Mouse (Mus musculus) stomach, embryonic 14.5 days (tissue): ENCODE data around the gene Crcp. TPM values are rescaled to one million over a fixed set of nuclear protein-coding genes. Genes with fewer than 3 reads are reported as not detected.

Experiments
- ATAC-seq: fragments of 200-750 bp; cut with Nextera tagmentation; 2 replicates; pipeline ENCODE4 v1.8.0; 2017; ENCODE audit warnings: low read depth, moderate TSS enrichment; ENCODE audit not compliant: insufficient number of reproducible peaks, insufficient read depth, low FRiP score
- H3K27ac ChIP-seq: fragments of 300-500 bp; sonication (generic); 2 replicates; pipeline ENCODE4 v1.5.1; 2014; ENCODE audit warnings: mild to moderate bottlenecking, low read length, moderate library complexity, mixed read lengths
- H3K27me3 ChIP-seq: fragments of 300-500 bp; sonication (generic); 2 replicates; pipeline ENCODE4 v1.6.1; 2014; ENCODE audit warnings: low read length, control low read depth, mixed read lengths; ENCODE audit not compliant: control insufficient read depth, insufficient read depth
- H3K36me3 ChIP-seq: fragments of 300-500 bp; sonication (generic); 2 replicates; pipeline ENCODE4 v1.6.1; 2014; ENCODE audit warnings: mild to moderate bottlenecking, control low read depth, low read length, moderate library complexity, mixed read lengths; ENCODE audit not compliant: control insufficient read depth, insufficient read depth
- H3K4me1 ChIP-seq: fragments of 300-500 bp; sonication (generic); 2 replicates; pipeline ENCODE4 v1.6.1; 2014; ENCODE audit warnings: low read length, control low read depth, mixed read lengths; ENCODE audit not compliant: control insufficient read depth, insufficient read depth
- H3K4me2 ChIP-seq: fragments of 300-500 bp; sonication (generic); replicated peaks from 2 replicates; pipeline ENCODE4 v1.6.1; 2014; ENCODE audit warnings: low read depth, low read length, control low read depth
- H3K4me3 ChIP-seq: fragments of 300-500 bp; sonication (generic); 2 replicates; pipeline ENCODE4 v1.5.1; 2014; ENCODE audit warnings: low read depth, low read length, control low read depth
- H3K9ac ChIP-seq: fragments of 300-500 bp; sonication (generic); replicated peaks from 2 replicates; pipeline ENCODE4 v1.6.1; 2014; ENCODE audit warnings: low read depth, mild to moderate bottlenecking, control low read depth, low read length, moderate library complexity, mixed read lengths
- H3K9me3 ChIP-seq: fragments of 300-500 bp; sonication (generic); 2 replicates; pipeline ENCODE4 v1.6.1; 2016; ENCODE audit warnings: low read depth, low read length, control low read depth; ENCODE audit not compliant: control insufficient read depth
- WGBS: fragments of 180-500 bp; shearing (Covaris S2); extraction: QIAGEN DNeasy Blood & Tissue Kit; methylation state at CpG from one replicate; pipeline ENCODE4 v1.1.7; 2014; 5-methylcytosine and 5-hydroxymethylcytosine counted together
- polyA plus RNA-seq: library from polyadenylated mRNA; unstranded; fragments of >200 nt; fragmentation: Nextera tagmentation; extraction: Ambion mirVana; gene quantifications from 2 replicates; pipeline ENCODE4 v1.2.1, GENCODE M21; 2014

Crcp gene
- polyA plus RNA-seq, 1 experiment from 2014 or later: 24.2 TPM

DNA sequence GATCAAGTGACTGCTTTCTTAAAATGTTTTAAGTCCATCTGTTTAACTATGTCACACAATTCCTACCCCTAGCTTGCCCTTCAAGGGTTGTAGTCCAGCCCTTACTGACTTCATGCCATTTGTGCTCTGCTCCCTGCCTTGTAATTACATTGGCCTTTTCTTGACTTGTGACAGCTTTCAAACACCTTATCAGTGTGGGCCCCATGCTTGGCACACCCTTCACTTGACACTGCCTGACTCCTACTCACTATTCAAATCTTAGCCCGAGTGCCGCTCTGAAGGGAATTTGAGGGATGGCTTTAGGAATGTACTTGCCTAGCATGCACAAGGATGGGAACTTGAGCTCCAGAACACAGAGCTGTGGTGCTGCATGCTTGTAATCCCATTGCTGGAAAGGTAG lies 68.7 kb downstream of the Crcp start:
- H3K36me3 ChIP-seq: peaks cover 6% of the 10 kb centered on the region; the same call in 1 of the 2 replicates
- no peaks in the 10 kb centered on the region for H3K27me3 ChIP-seq
- H3K9ac ChIP-seq: no peak overlapping the region
- no peaks in the 10 kb centered on the region for H3K9me3 ChIP-seq
- H3K4me1 ChIP-seq: no peaks in the 10 kb centered on the region
- no peak overlapping the region for H3K4me2 ChIP-seq
- H3K4me3 ChIP-seq: no peak overlapping the region
- WGBS: 64% methylated on average over 2 of the region's 2 CpGs
- no peak overlapping the region for H3K27ac ChIP-seq
- ATAC-seq: no peak

DNA sequence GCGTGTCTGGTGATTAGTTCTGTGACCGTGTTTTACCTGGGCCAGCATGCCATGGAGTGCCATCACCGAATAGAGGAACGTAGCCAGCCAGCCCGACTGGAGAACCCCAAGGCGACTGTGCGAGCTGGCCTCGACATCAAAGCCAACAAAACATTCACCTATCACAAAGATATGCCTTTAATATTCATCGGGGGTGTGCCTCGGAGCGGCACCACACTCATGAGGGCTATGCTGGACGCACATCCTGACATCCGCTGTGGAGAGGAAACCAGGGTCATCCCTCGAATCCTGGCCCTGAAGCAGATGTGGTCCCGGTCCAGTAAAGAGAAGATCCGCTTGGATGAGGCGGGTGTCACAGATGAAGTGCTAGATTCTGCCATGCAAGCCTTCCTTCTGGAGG lies 72.6 kb downstream of the Crcp start:
- 96% methylated on average over 17 of the region's 17 CpGs for WGBS

DNA sequence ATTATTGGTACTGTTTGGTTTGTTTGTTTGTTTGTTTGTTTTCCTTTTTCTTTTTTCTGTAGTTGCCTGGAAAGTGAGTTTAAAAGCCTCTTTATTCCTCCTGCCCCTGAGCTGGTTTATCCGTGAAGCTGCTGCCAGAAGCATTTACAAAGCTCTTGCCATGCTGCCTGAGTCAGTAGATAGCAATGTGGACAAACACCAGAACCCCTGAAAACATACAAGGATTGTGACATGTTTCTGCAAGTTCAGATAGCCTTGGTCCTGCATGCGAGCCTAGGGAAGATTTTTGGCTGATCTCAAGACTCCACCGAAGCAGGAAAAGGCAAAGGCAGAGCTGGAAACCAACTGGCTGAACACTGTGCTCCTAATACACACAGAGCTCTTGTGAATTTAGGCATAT lies 80.3 kb downstream of the Crcp start:
- Histone ChIP-seq H3K27me3 (no peaks in the 10 kb centered on the region), H3K27ac (no peak overlapping the region), H3K36me3 (peaks cover 3% of the 10 kb centered on the region; the same call in 1 of the 2 replicates), H3K9me3 (no peaks in the 10 kb centered on the region), H3K4me3 (no peak overlapping the region), H3K4me1 (no peaks in the 10 kb centered on the region), H3K9ac (no peak overlapping the region), H3K4me2 (no peak overlapping the region)
- 79% methylated on average over 3 of the region's 3 CpGs for WGBS
- ATAC-seq: no peak

More for the DNA sequence above, 72.6 kb downstream of the Crcp start:
- Histone ChIP-seq H3K4me3 (no peak overlapping the region), H3K27me3 (no peaks in the 10 kb centered on the region), H3K4me2 (no peak overlapping the region), H3K36me3 (peaks cover 13% of the 10 kb centered on the region; the same call in 1 of the 2 replicates), H3K9ac (no peak overlapping the region), H3K4me1 (no peaks in the 10 kb centered on the region), H3K9me3 (no peaks in the 10 kb centered on the region), H3K27ac (no peak overlapping the region)
- no peak for ATAC-seq

Other genes with a start within 250 kb of the Crcp start
- gene Psph, start 241.8 kb upstream of the Crcp start, polyA plus RNA-seq: 36.4 and 37.0 TPM in 2 replicates
- 45.3 and 51.4 TPM in 2 replicates for gene Sumf2, start 182.3 kb upstream of the Crcp start, polyA plus RNA-seq
- gene Chchd2, start 141.8 kb upstream of the Crcp start, polyA plus RNA-seq: 795 and 869 TPM in 2 replicates
- 5.7 and 6.1 TPM in 2 replicates for gene Zbed5, start 133.6 kb upstream of the Crcp start, polyA plus RNA-seq
- not detected in 2 replicates for gene Phkg1, start 130.7 kb upstream of the Crcp start, polyA plus RNA-seq
- gene Nupr1l, start 120.8 kb upstream of the Crcp start, polyA plus RNA-seq: 2.2 and 3.1 TPM in 2 replicates
- gene Vkorc1l1, start 87.3 kb upstream of the Crcp start, polyA plus RNA-seq: 16.2 and 19.1 TPM in 2 replicates
- gene Gusb, start 26.2 kb upstream of the Crcp start, polyA plus RNA-seq: 71.4 and 74.7 TPM in 2 replicates
- 35.1 TPM in 2 replicates for gene Asl, start within 50 bp of the Crcp start, polyA plus RNA-seq
- gene Tpst1, start 44.0 kb downstream of the Crcp start, polyA plus RNA-seq: 82.7 and 87.3 TPM in 2 replicates
- gene Kctd7, start 115.6 kb downstream of the Crcp start, polyA plus RNA-seq: 5.0 and 5.1 TPM in 2 replicates
- gene Rabgef1, start 142.5 kb downstream of the Crcp start, polyA plus RNA-seq: 25.7 and 27.9 TPM in 2 replicates
- 33.7 and 36.7 TPM in 2 replicates for gene Tmem248, start 187.8 kb downstream of the Crcp start, polyA plus RNA-seq
- 55.0 and 57.4 TPM in 2 replicates for gene Sbds, start 226.2 kb downstream of the Crcp start, polyA plus RNA-seq
- gene Tyw1, start 226.3 kb downstream of the Crcp start, polyA plus RNA-seq: 27.5 and 28.7 TPM in 2 replicates